Mouse (Mus musculus) myocyte (in vitro differentiated cells): ENCODE data around the gene Pik3c2a.

ENCODE experiments used
- CEBPB ChIP-seq: IDR thresholded peaks from 2 replicates; pipeline ENCODE4 v1.6.1; 2011; ENCODE audit warnings: mild to moderate bottlenecking, moderate library complexity; ENCODE audit not compliant: poor library complexity, insufficient read depth, severe bottlenecking
- E2F4 ChIP-seq: IDR thresholded peaks from one replicate; pipeline ENCODE4 v1.6.1; 2011; ENCODE audit warnings: mild to moderate bottlenecking, control low read depth, moderate library complexity; ENCODE audit not compliant: insufficient read depth
- MAX ChIP-seq: IDR thresholded peaks from one replicate; pipeline ENCODE4 v1.6.1; 2011; ENCODE audit warnings: low read depth, mild to moderate bottlenecking, control low read depth
- MYOD1 ChIP-seq, 3 experiments: IDR thresholded peaks; one replicate each; pipeline ENCODE4 v1.6.1; 2011; ENCODE audit warnings: control low read depth in 2 of 3, low read depth in 2 of 3, mild to moderate bottlenecking in 2 of 3, moderate library complexity in 1 of 3; ENCODE audit not compliant: insufficient read length in 2 of 3, control insufficient read depth in 1 of 3
- MYOG ChIP-seq, 3 experiments: IDR thresholded peaks; one replicate each; pipeline ENCODE4 v1.6.1; 2011; ENCODE audit warnings: control low read depth in 2 of 3, low read depth in 2 of 3, mild to moderate bottlenecking in 2 of 3; ENCODE audit not compliant: insufficient read length in 2 of 3, control insufficient read depth in 1 of 3, insufficient read depth in 1 of 3
- POLR2A ChIP-seq: IDR thresholded peaks from one replicate; pipeline ENCODE4 v1.6.1; 2011; ENCODE audit warnings: low read depth, mild to moderate bottlenecking, control low read depth, moderate library complexity; ENCODE audit not compliant: insufficient read length
- TCF12 ChIP-seq: IDR thresholded peaks from one replicate; pipeline ENCODE4 v1.6.1; 2011; ENCODE audit warnings: mild to moderate bottlenecking, control low read depth; ENCODE audit not compliant: poor library complexity, insufficient read depth, severe bottlenecking
- TCF3 ChIP-seq: IDR thresholded peaks from one replicate; pipeline ENCODE4 v1.6.1; 2011; ENCODE audit warnings: low read depth, control low read depth; ENCODE audit not compliant: insufficient read length
- USF1 ChIP-seq: IDR thresholded peaks from one replicate; pipeline ENCODE4 v1.6.1; 2011; ENCODE audit warnings: low read depth, mild to moderate bottlenecking, control low read depth, moderate library complexity

GRCm38 (mm10) chr7:116335133-116335532, 108.1 kb downstream of the Pik3c2a start:
- TF ChIP-seq TCF12 (no peak), POLR2A (no peak), CEBPB (no peak), USF1 (no peak), E2F4 (no peak), TCF3 (no peak), MAX (no peak), MYOD1 (IDR thresholded peaks at IDR 0.05; ENCODE audit: control insufficient read depth in 1 of 3, insufficient read length in 2 of 3, low read depth in 2 of 3) (no peak), MYOG (IDR thresholded peaks at IDR 0.05; ENCODE audit: control insufficient read depth in 1 of 3, insufficient read depth in 1 of 3, insufficient read length in 2 of 3, low read depth in 2 of 3) (no peak)
